Mouse (Mus musculus): ENCODE data around the gene Nppb.
A peak's percentile ranks its signal among the peaks of the same experiment; 100 is the strongest.

The Nppb gene

DNA sequence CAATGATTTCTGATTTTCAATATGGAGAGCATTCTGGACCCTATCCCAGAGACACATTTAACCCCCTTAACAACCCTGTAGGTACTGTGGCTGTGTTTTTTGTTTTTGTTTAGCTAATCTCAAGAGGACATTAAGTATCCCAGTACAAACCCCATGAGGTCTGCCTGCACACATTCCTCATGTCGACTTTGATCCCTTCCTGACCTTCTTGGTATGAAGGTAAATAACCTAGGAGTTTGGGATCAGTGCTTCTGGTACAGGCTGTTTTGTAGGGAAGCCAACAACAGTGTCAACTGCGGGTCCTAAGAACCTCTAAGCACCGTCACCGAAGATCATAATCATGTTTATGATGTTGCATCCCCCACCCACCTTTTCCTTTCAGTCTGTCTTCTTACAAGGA is 7.9 kb upstream of the Nppb start:
- no peak for DNase-seq

DNA sequence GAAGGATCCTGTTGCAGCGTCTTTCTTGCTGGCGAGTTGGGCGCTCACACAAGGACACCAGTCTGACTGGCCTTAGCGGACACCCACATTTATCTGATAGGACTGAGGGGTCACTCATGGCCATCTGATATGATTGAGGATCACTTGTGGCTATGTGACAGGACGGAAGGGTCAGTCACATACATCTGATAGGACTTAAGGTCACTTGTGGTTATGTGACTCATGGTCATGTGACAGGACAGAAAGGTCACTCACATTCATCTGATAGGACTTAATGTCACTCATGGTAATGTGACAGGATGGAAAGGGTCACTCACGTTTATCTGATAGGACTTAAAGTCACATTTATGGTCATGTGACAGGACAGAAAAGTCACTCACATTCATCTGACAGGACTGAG is 7.2 kb upstream of the Nppb start:
- DNase-seq, result no peak

DNA sequence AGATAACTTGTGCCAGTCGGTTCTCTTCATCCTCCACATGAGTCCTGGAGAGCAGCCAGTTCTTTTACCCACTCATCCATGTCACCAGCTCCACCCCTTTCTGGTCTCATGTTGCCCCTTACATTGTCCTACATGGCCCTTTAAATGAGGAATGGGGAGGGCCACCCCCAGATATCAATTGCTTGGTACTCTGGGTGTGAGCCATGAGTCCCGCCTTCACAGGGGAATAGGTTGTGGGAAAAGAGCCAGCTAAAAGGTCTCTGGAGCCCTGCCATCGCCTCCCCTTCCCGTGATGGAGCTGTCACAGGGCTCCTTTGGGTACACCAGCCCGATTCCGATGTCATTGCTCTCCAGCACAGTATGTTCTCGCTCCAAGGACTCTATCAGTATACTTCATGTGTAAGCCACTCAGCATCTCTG is 6.1 kb upstream of the Nppb start:
- no peak for DNase-seq

DNA sequence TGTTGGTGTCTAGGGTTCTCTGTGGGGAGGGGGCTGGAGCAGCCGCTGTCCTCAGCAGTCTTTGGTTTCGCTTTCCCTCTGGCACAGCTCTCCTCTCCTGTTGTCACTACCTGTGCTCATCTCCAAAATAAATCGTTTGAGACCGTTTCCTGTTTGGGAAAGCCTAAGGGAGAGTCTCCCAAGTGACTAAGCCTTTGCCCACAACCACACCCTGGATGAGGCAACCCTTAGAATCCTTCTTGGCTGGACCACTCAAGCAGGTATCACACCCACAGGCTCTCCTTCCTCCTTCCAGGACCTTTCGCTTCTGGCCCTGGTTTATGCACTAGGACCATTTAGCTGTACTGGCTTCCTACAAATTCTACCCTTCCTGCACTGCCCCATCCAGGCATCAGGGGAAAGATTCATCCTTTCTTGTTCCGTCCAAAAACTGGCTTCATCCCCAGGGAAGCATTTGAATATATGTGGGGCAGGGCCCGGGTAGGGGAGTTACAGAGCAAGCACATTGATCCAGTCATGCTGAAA is 8.0 kb downstream of the Nppb start:
- DNase-seq, result no peak

DNA sequence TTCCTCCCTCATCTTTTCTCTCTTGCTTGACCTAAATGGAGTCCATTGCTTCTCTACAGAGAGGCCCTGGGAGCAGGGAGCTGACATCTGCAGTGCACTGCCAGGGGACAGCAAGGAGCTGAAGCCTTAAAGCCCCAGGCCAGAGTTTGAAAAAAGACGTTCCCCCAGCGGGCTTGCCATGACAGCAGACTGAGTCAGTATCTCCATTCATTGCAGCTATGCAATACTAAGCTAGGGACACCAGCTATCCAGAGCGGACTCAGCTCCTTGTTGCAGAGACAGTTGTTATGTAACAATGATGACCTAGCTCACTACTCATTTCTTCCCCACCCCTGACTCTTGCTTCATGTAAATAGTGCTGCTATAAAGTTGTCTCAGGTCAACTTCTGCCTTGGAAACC is 9.7 kb downstream of the Nppb start:
- DNase-seq, result no peak

DNA sequence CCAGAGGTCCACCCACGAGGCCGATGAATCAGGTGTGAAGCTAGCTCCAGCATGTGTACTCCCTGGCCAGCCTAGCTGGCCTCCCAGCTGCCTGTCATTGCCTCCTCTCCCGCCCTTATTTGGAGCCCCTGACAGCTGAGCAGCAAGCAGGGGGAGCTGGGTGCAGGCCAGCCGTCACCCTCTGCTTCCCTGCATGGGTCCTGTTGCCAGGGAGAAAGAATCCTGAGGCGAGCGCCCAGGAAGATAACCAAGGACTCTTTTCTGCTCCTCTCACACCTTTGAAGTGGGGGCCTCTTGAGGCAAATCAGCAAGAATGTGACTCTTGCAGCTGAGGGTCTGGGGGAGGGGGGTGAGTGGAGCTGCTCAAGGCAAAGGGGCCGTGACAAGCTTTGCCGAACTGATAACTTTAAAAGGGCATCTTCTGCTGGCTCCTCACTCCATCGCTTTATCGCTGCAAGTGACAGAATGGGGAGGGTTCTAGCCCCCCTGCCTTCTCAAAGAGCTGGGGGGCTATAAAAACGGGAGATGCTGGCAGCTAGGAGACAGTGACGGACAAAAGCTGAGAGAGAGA is 14.7 kb downstream of the Nppb start, which contains the start of gene Nppa:
Gene Nppa, plus strand, starts transcription at position 521 of the 571 bp plus-strand sequence.
- peak; percentile 44 for DNase-seq

DNA sequence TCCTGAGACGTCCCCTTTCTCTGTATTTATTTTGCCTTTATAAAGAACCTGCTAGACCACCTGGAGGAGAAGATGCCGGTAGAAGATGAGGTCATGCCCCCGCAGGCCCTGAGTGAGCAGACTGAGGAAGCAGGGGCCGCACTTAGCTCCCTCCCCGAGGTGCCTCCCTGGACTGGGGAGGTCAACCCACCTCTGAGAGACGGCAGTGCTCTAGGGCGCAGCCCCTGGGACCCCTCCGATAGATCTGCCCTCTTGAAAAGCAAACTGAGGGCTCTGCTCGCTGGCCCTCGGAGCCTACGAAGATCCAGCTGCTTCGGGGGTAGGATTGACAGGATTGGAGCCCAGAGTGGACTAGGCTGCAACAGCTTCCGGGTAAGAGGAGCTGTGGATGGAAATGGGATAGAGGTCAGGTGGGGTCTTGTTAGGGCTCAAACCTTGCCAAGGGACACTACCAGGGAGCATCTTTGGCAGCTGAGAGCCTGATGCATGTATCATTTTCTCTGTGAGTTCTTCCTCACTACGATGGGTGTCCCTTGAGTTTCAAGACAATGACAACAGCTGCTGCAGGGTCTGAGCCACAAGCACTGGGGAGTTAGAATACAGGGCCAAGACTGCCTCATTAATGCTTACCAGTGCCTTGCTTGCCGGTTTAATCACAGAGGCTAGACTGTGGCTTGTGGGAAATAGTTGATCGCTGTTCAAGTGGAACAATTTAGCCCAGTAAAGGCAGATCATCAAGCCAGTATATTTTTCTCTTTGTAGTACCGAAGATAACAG is 15.6 kb downstream of the Nppb start:
- DNase-seq, result no peak

DNA sequence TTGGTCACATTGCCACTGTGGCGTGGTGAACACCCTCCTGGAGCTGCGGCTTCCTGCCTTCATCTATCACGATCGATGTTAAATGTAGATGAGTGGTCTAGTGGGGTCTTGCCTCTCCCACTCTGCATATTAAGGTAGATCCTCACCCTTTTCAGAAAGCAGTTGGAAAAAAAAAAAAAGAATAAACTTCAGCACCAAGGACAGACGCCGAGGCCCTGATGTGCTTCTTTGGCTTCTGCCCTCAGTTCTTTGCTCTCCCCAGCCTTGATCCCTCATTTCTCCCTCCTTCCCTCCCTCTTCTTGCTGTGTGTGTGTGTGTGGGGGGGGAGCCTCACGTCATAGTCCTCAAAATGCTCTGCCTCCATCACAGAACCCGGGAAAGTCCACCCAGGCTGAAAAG is 16.3 kb downstream of the Nppb start:
- DNase-seq, result no peak

DNA sequence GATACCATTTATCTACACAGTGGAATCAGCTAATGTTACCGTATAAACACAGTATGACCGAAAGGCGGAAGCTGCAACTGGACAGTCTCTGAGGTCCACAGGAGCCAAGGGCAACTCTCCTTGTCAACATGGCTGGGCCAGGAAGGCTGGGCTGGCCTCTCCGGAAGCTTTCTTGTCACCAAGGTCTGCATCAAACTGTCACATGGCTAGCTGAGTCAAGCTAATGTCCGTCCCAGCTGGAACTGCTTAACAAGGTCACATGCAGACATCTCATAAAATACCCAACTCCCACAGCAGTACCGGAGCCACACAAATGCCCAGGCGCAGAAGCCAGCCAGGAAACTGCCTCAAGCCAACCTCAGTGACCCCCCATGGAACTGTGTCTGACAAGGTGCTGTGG is 18.8 kb downstream of the Nppb start:
- no peak for DNase-seq

DNA sequence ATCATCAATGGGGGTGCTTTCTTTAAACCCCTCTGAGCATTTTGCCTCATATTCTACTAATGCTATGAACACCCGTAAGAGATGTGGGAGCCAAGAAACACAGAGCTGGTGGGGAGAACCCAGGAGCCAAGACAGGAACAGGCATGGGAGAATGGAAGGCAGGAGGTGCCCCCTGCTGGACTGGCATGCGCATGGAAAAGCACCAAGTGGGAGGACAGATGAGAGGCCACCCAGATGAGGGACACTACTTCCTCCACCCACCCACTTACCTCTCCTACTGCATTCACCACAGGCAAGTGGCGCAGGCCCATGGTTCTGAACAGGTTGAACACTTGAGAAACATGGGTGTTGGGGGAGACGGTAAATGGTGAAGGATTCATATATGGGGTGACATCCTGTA is 22.8 kb downstream of the Nppb start:
- peak; percentile 72 for DNase-seq

DNA sequence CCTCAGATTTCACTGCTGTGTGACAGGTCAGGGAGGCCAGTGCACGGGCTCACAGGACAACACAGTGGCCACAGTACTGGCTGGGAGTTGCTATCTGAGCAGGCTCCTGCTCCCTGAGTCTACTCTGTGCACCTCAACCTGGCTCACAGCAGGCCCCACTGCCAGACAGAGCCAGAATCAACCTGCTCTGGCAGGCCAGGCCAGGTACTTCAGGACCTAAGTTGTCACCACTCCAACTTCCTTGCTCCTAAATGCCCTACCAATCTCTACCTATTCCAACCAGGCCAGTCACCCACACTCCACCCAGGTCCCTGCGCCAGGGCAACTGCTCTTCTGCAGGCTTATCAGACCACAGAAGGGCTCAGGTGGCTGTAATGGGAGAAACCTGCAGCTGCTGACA is 24.1 kb downstream of the Nppb start:
- no peak for DNase-seq

DNA sequence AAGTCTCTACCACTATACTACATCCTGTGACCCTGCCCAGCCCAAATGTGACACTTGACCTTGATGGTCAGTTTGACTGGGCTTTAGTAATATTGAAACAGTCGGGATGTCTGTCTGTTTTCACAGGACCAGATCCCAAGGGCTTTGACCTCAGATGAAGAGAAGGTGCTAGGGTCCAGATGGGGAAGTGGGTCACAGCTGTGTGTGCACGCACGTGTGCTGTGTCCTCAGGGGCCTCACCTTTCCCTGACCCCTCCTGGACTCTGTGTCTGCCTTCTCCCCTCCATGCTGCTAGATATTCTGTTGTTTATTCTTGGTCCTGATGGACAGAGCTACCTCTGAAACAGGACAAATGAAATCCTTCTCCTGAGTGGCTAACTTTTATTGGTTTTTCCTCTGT is 25.7 kb downstream of the Nppb start:
- DNase-seq, result no peak

DNA sequence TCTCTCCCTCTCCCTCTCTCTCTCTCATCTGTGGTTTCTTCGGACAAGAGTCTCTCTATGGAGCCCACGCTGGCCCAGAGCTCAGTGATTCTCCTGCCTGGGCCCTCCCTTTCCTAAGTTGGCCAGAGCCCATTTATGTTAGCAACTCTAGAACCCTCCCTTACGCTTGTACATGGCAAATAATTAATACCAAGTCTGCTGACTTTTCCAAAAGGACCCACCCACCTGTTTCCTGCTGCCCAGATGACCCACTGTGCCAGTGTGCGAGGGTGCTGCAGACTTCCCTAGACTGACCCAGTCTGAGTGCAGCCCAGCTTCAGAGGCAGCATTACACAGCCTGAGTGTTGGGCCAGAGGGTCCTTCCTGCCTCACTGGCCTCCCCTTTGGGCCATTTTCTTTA is 26.6 kb downstream of the Nppb start:
- no peak for DNase-seq

DNA sequence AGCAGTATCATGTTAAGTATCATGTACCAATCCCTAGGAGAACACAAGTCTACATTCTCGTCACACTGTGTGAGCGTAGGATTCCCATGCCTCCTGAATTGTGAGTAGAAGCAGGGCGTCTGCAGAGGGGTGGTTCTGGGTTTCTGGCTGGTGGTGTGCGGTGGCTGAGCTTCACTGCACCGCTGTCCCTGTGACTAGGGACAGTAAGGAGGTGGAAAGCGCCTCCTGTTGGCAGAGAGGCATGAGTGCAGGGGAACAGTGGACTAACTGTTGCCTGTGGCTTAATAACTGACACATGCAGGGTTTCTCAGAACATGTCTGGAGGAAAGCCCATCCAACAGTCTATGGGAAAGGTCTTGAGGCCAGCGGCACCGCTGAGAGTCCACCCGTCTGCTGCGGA is 29.8 kb downstream of the Nppb start:
- no peak for DNase-seq

DNA sequence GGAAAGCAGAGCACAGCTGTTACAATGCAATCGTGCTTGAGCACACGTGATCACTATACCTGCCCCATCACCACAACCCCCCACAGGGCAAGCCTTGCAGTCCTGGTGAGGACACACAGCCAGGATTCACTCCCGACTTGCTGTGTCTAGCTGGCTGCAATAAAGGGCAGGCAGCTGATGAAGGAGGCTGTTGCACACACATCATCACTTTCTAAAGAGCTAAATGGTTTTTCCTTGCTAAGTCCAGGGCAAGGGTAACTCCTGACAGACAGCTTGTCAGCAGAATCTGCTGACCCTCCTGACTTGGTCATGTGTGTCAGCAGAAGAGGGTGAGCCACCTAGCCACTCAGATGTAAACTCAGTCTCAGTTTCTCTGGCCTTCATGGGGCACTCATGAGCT is 31.4 kb downstream of the Nppb start:
- no peak for DNase-seq

DNA sequence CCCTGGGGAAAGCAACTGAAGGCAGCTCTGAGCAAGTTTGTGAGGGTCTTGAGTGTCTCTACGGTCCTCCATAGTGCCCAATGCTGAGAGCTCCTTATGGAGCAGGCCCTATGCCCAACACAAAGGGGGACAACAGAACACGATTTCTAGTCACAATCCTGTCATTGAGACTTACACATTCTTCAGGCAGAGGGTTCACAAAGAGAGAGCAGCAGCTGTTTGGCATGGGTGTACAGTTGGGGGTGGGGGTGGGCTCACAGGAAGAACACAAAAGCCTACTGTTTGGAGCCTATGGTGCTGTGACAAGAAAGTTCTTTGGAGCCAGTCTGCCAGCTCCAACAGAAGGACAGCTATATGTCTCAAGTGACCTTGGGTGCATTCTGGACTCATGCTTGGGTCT is 32.8 kb downstream of the Nppb start:
- DNase-seq, result no peak

DNA sequence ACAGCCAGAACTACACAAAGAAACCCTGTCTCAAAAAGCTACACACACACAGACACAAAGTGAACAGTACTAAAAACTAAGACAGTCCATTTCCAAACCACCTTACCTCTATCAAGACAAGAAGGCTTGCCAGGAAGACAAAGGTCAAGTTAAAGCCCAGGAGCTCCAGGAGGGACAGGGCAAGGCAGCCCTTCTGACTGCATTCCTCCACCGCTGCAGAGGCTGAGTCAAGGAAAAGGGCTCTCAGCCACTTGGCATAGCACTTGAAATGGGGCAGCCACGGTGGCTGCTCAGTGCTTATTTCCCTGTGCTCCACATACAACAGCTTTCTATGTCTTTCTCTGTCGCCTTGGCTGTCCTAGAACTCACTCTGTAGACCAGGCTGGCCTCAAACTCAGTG is 38.4 kb downstream of the Nppb start:
- no peak for DNase-seq

DNA sequence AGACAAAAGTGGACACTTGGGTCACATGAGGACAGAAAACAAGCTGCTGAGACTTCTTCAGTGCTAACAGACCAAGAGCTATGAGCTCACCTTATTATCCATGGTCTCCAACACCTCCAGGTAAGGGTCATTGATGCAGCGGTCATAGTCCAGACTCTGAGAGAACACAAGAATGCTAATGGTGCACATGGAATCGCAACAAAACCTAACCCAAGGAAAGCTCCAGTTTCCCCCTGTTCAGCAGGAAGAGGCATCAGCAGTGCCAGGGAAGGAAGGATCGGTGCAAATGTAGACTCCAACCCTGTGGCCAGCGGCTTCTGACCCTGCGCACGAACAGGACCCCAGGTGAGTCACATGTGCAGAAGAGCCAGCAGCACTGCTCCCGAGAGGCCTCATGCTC is 43.7 kb downstream of the Nppb start:
- DNase-seq, result no peak

DNA sequence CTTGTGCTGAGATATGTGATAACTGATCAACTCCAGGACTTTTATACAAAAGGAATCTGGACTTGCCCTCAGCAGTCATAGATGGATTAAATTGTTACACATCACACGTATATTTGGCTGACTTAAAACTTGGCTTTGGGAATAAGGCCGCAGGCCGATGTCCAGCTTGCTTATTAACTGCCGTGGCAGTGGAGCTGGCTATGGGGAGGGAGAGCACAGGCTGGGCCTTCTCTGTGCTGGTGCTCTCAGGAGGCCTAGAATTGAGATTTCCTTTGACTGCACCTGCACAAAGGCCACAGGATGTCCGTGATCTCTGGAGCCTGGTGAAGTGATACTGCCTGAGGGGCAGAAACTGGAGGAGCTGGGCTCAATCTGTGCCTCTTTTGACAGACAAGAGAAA is 44.9 kb downstream of the Nppb start:
- DNase-seq, result no peak

DNA sequence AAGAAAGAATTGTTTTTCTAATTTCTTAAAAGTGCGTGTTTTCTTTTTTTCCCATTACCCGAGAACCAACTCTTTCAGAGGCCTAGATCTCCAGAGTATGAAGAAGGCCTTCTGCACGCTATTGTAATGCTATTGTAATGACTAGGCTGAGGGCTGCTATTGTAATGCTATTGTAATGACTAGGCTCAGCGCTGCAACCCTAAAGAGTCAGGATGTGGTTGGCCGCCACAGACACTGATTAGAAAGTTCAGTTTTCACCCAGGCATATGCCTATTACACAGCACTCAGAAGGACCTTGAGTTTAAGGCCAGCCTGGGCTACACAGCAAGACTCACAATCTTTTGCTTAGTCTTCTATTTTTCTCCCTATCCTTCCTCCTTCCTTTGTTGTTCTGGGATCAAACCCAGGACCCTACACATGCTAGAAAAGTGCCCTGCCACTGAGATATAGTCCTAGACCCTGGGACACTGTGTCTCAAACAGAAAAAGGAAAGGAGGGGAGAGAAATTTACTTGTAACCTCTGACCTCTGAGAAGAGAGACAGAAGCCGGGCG is 48.3 kb downstream of the Nppb start:
- no peak for DNase-seq

DNA sequence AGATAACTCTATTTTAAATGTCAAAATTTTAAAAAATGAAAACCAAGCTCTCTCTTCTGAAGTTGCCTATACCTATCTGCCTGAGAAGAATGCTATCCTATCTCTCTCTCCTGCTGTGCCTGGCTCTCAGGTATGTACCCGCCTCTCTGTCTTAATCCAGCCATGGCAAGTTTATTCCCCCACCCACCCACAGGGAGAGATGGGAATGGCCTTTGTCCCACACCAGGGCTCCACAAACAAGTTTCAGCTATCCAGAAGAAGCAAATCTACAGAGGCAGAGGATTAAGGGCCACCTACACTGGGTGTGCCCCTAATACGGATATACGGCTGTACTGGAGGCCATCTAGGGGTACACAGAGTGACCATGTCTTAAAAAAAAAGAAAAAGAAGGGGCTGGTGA is 49.9 kb downstream of the Nppb start:
- DNase-seq, result no peak

Data from right cerebral cortex, postnatal 14 days (tissue).